Comparison of ENCODE assay signal across 9 mouse cellular contexts in the genomic region with DNA sequence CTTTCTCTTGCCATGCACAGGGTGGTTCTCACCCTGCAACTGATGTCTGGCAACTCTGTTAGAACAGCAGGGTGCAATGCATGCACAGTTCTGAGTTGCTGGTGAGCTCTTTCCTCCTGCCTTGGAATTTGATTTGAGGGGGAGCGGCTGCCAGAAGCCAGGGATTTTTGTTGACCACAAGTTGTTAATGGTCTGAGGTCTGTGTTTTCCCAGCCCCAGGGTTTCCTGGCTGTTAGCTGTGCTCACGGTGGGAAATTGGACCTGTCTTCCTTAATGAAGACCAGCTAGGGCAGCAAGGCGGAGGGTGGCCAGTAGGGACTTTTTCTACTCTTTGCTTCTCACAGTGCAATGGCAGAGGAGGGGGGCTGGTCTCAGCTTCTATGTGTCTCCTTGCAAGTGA. TPM values are rescaled to one million over a fixed set of nuclear protein-coding genes. Genes with fewer than 3 reads are reported as not detected.
A peak's percentile ranks its signal among the peaks of the same experiment; 100 is the strongest.
DNase-seq lines count a peak whose midpoint lies in the region; ATAC-seq and TF ChIP-seq lines count a peak whose summit lies in the region.
"Had no signal": no experiment of that assay in that cellular context is flagged by ENCODE, and none has a peak within 500 bp of the region (broad histone marks: within the 10 kb centered on the region; RNA-seq: fewer than 3 reads in every experiment).

No protein-coding gene starts in this region.

- no peak overlapping the region; the same call in 1 of the 2 replicates for H3K27ac ChIP-seq in kidney, embryonic 14.5 days (ENCODE audit: low read depth, low read length)
- no peak overlapping the region for H3K27ac ChIP-seq in forebrain, postnatal 0 days (ENCODE audit: low read depth, low read length)

- H3K9me3 ChIP-seq in kidney, embryonic 14.5 days (ENCODE audit: control insufficient read depth, low read length): no peaks in the 10 kb centered on the region
- no peaks in the 10 kb centered on the region for H3K9me3 ChIP-seq in forebrain, postnatal 0 days (ENCODE audit: low read length)

- H3K36me3 ChIP-seq in kidney, embryonic 14.5 days (ENCODE audit: control insufficient read depth, insufficient read depth, low read length): 0 out of 2 replicates have a peak, but pooled peaks cover 3% of the 10 kb centered on the region
- no peaks in the 10 kb centered on the region for H3K36me3 ChIP-seq in forebrain, postnatal 0 days (ENCODE audit: insufficient read depth)

- H3K27me3 ChIP-seq in kidney, embryonic 14.5 days (ENCODE audit: control insufficient read depth, insufficient read depth, low read length): no peaks in the 10 kb centered on the region
- H3K27me3 ChIP-seq in forebrain, postnatal 0 days (ENCODE audit: insufficient read depth, low read length): no peaks in the 10 kb centered on the region

- 35% methylated on average over 3 of the region's 3 CpGs for WGBS in kidney, embryonic 14.5 days
- WGBS in forebrain, postnatal 0 days: 46% methylated on average over 3 of the region's 3 CpGs

- peaks cover 22% of the 10 kb centered on the region for H3K4me1 ChIP-seq in kidney, embryonic 14.5 days (ENCODE audit: control insufficient read depth, insufficient read depth, low read length)
- H3K4me1 ChIP-seq in forebrain, postnatal 0 days (ENCODE audit: insufficient read depth): peaks cover 14% of the 10 kb centered on the region; the same call in 1 of the 2 replicates

- no peak overlapping the region for H3K4me2 ChIP-seq in kidney, embryonic 14.5 days (replicated peaks; ENCODE audit: low read depth, low read length)
- H3K4me2 ChIP-seq in forebrain, postnatal 0 days (ENCODE audit: low read depth): no peak overlapping the region

- peak; percentile 24 for DNase-seq in kidney, adult 9 months
- DNase-seq in embryo, embryonic 10.5 days (ENCODE audit: low spot score): peak; percentile 59
- DNase-seq in forebrain, postnatal 0 days: peak; percentile 28
- peak; percentile 35 for DNase-seq in mesoderm, embryonic 11.5 days (ENCODE audit: low read depth, low spot score)
- DNase-seq in ovary, postnatal 36 days (ENCODE audit: low spot score): no peak
- DNase-seq in spleen, postnatal 10 days (ENCODE audit: low spot score in 2 of 2): no peak
- DNase-seq in adrenal gland, adult 2 months: no peak

- no peak for ATAC-seq in kidney, embryonic 14.5 days (ENCODE audit: low FRiP score, low TSS enrichment)
- peak; percentile 34; the same call in 1 of the 2 replicates for ATAC-seq in forebrain, postnatal 0 days

- 0 out of 2 replicates have a peak, but pooled peaks have one; percentile 9 for TF ChIP-seq CTCF in forebrain, postnatal 0 days (IDR thresholded peaks at IDR 0.05; ENCODE audit: low read depth)

- H3K4me3 ChIP-seq in kidney, embryonic 14.5 days (ENCODE audit: low read length): no peak overlapping the region
- H3K4me3 ChIP-seq in forebrain, postnatal 0 days (ENCODE audit: low read depth, low read length): no peak overlapping the region

- no peak overlapping the region for H3K9ac ChIP-seq in kidney, embryonic 14.5 days (ENCODE audit: low read depth, low read length)
- no peak overlapping the region for H3K9ac ChIP-seq in forebrain, postnatal 0 days

RNA-seq across cellular contexts. Expression of a gene that starts 45.7 kb away (rescaled TPM):
- polyA plus RNA-seq in kidney, embryonic 14.5 days (2014; fragmentation: Nextera tagmentation; extraction: Ambion mirVana): 41.9 and 42.3 TPM in 2 replicates
- total RNA-seq in forebrain, postnatal 0 days (2014; rRNA removed): 9.0 and 23.6 TPM in 2 replicates
- 3.4 and 4.8 TPM in 2 replicates for polyA plus RNA-seq in forebrain, postnatal 0 days (2015; fragmentation: Nextera tagmentation; extraction: Ambion mirVana)
- total RNA-seq in adrenal gland, adult 2 months (2021): 10 to 100 TPM; 36.4 to 37.1 TPM
- polyA plus RNA-seq in adrenal gland, adult 2 months (2012; rRNA removed): 20.1 and 21.3 TPM in 2 replicates
- total RNA-seq: granulocyte monocyte progenitor cell, adult 5-6 weeks had no signal

Comparison
In these comparisons a context has a peak if more than half of its experiments do, and no peak if none do; other contexts are left out.
1. DNase-seq: peak in kidney, adult 9 months (single experiment), embryo, embryonic 10.5 days (single experiment), forebrain, postnatal 0 days (single experiment) and mesoderm, embryonic 11.5 days (single experiment); none in ovary, postnatal 36 days (single experiment), spleen, postnatal 10 days (0 of 2) and adrenal gland, adult 2 months (single experiment).